Mouse (Mus musculus) neural tube, embryonic 14.5 days (tissue): ENCODE results near the gene Lmna. TPM values are rescaled to one million over a fixed set of nuclear protein-coding genes. Genes with fewer than 3 reads are reported as not detected.

Experiments
- ATAC-seq: fragments of 200-750 bp; cut with Nextera tagmentation; 2 replicates; pipeline ENCODE4 v1.8.0; 2017; ENCODE audit warnings: low read depth, mild to moderate bottlenecking, moderate TSS enrichment, moderate library complexity
- H3K27ac ChIP-seq: fragments of 300-500 bp; sonication (generic); 2 replicates; pipeline ENCODE4 v1.5.1; 2014; ENCODE audit warnings: low read depth, mild to moderate bottlenecking, control low read depth, low read length, moderate library complexity, mixed read lengths
- H3K27me3 ChIP-seq: fragments of 300-500 bp; sonication (generic); 2 replicates; pipeline ENCODE4 v1.6.1; 2014; ENCODE audit warnings: low read length; ENCODE audit not compliant: control insufficient read depth, insufficient read depth
- H3K36me3 ChIP-seq: fragments of 300-500 bp; sonication (generic); 2 replicates; pipeline ENCODE4 v1.6.1; 2014; ENCODE audit warnings: low read length, mixed read lengths; ENCODE audit not compliant: control insufficient read depth, insufficient read depth
- H3K4me1 ChIP-seq: fragments of 300-500 bp; sonication (generic); 2 replicates; pipeline ENCODE4 v1.6.1; 2014; ENCODE audit warnings: low read length; ENCODE audit not compliant: control insufficient read depth, insufficient read depth
- H3K4me2 ChIP-seq: fragments of 300-500 bp; sonication (generic); 2 replicates; pipeline ENCODE4 v1.6.1; 2014; ENCODE audit warnings: mild to moderate bottlenecking, low read depth, low read length, control low read depth
- H3K4me3 ChIP-seq: fragments of 300-500 bp; sonication (generic); 2 replicates; pipeline ENCODE4 v1.5.1; 2014; ENCODE audit warnings: low read depth, low read length, control low read depth, mixed read lengths
- H3K9ac ChIP-seq: fragments of 300-500 bp; sonication (generic); replicated peaks from 2 replicates; pipeline ENCODE4 v1.6.1; 2014; ENCODE audit warnings: low read depth, mild to moderate bottlenecking, control low read depth, low read length, mixed read lengths
- H3K9me3 ChIP-seq: fragments of 300-500 bp; sonication (generic); 2 replicates; pipeline ENCODE4 v1.6.1; 2016; ENCODE audit warnings: low read length; ENCODE audit not compliant: control insufficient read depth
- WGBS: fragments of 180-500 bp; shearing (Covaris S2); extraction: QIAGEN DNeasy Blood & Tissue Kit; methylation state at CpG from one replicate; pipeline ENCODE4 v1.1.7; 2014; 5-methylcytosine and 5-hydroxymethylcytosine counted together
- microRNA counts: library from miRNA; unstranded; fragments of <30 nt; microRNA quantifications from one replicate; lab custom pipeline; 2016
- microRNA-seq: library from miRNA; unstranded; fragments of <30 nt; microRNA quantifications from one replicate; pipeline ENCODE4, GENCODE M21; 2016
- polyA plus RNA-seq: library from polyadenylated mRNA; unstranded; fragments of >200 nt; fragmentation: Nextera tagmentation; extraction: Ambion mirVana; gene quantifications from 2 replicates; pipeline ENCODE4 v1.2.1, GENCODE M21; 2014

Lmna gene
- polyA plus RNA-seq, 1 experiment from 2014 or later = 41.0 TPM

GRCm38 (mm10) chr3:88442488-88442887 lies 67.3 kb downstream of the Lmna start:
- Histone ChIP-seq H3K36me3 (peaks cover 11% of the 10 kb centered on the region), H3K27me3 (no peaks in the 10 kb centered on the region), H3K9me3 (no peaks in the 10 kb centered on the region), H3K4me2 (no peak overlapping the region), H3K4me1 (no peaks in the 10 kb centered on the region), H3K9ac (no peak overlapping the region), H3K27ac (no peak overlapping the region), H3K4me3 (no peak overlapping the region)
- 78% methylated on average over 12 of the region's 12 CpGs for WGBS
- no peak for ATAC-seq

GRCm38 (mm10) chr3:88440500-88441381 lies 69.0 kb downstream of the Lmna start:
- Histone ChIP-seq H3K4me2 (peak overlapping the region; percentile 12; the same call in 1 of the 2 replicates), H3K36me3 (peaks cover 24% of the 10 kb centered on the region)

DNA sequence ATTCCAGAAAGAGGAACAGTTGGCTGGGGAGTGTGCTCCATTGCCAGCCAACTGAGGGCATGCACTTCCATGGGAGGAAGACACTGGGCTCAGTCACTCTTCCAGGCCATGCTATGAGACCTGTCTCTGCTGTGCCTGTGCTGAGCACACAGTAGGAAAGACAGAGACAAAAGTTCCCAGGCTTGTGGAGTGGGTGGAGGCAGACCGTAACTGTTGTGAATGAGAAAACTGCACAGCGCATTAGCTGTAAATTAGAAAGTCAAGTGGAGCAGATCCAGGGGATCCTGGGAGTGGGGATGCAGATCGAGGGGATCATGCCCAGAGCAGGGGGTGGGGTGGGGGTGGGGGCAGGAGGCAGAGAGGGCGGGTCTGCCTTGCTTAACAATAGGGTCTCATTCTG lies 70.2 kb downstream of the Lmna start:
- no peak for ATAC-seq
- H3K4me1 ChIP-seq = no peaks in the 10 kb centered on the region
- no peaks in the 10 kb centered on the region for H3K9me3 ChIP-seq
- no peak overlapping the region for H3K4me2 ChIP-seq
- peaks cover 20% of the 10 kb centered on the region for H3K36me3 ChIP-seq
- no peak overlapping the region for H3K4me3 ChIP-seq
- no peaks in the 10 kb centered on the region for H3K27me3 ChIP-seq
- no peak overlapping the region for H3K27ac ChIP-seq
- WGBS = 29% methylated on average over 4 of the region's 4 CpGs
- no peak overlapping the region for H3K9ac ChIP-seq

More at GRCm38 (mm10) chr3:88440500-88441381, 69.0 kb downstream of the Lmna start:
- no peaks in the 10 kb centered on the region for H3K27me3 ChIP-seq
- no peak overlapping the region for H3K4me3 ChIP-seq
- H3K27ac ChIP-seq = no peak overlapping the region
- no peak overlapping the region for H3K9ac ChIP-seq
- no peaks in the 10 kb centered on the region for H3K9me3 ChIP-seq
- 16% methylated on average over 27 of the region's 27 CpGs for WGBS
- no peak for ATAC-seq
- no peaks in the 10 kb centered on the region for H3K4me1 ChIP-seq

DNA sequence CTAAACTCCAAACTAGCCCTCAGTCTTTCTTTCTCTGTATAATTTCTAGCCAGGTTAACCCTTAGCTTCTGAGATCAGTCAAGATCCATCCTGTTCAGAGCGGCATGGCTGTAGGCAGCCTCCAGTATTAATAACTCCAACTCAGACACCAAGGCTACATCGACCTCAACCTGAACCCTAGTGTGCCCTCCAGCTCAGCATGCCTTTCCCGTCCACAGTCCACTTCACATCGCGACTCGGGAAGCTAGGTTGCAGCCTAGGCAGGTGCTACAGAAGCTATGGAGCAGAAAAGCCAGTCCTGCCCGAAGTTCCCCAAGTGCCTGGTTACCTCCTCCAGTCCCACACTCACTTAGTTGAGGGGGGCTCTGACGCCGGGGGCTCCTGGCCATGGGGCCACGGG lies 72.3 kb downstream of the Lmna start:
- Histone ChIP-seq H3K36me3 (peaks cover 20% of the 10 kb centered on the region), H3K4me3 (no peak overlapping the region), H3K9ac (no peak overlapping the region), H3K9me3 (no peaks in the 10 kb centered on the region), H3K4me1 (no peaks in the 10 kb centered on the region), H3K27me3 (no peaks in the 10 kb centered on the region), H3K27ac (no peak overlapping the region), H3K4me2 (peak overlapping the region; percentile 36; the same call in 1 of the 2 replicates)
- WGBS = 81% methylated on average over 10 of the region's 10 CpGs
- ATAC-seq = no peak

DNA sequence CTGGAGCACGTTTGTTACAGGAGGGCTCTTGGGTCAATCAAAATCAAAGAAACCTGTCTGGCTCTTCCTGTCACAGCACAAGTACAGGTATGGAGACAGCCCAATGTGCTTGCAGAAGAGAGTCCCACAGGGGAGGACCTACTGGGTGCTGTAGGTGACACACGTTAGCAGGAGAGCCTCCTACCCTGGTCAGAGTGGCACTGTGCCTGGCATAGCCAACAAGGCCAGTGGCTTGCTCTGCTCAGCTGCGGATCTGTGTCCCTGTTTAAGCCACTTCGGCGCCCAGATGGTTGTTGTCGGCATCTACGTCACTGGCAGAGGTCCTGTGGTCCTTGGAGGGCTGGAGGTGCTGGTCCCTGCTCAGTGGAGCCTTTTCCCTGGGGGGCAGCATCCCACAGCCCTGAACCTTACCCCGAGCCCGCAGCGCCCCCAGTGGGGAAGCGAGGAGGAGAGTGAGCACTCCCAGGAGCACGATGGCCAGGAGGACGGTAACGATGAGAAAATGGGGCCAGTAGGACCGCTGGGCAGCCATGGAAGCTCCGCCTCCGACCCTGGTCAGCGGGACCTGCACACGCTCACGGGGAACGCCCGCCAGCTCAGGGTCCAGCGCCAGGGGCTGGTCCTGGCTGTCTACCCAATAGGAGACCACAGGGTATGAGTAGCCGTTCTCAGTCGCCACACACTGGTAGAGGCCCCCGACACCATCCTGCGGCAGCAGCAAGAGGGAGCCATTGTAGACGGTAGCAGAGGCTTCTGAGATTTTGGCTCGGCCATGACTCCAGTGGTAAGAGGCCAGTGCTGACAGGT lies 73.2 kb downstream of the Lmna start:
- Histone ChIP-seq H3K4me2 (peak overlapping the region; percentile 36), H3K27ac (no peak overlapping the region)
- WGBS = 10% methylated on average over 29 of the region's 29 CpGs

DNA sequence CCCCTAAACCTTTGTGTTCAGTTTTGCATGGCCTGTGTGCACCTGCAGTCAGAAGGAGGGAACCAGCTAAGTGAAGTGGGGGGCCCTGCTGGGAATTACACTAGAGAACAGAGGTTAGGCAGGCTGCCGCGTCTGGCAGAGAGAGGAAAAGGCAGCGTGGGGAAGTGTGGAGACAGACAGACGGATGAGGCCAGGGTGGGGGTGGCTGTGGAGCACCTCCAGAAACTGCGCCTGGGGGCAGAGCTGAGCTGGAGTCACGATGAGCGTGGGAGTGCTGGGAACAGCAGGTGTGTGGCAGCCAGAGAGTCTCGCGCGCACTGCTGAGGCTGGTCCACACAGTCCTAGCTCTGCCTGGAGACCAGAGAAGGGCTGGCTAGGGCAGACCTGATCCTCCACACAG lies 74.2 kb downstream of the Lmna start:
- no peak overlapping the region for H3K9ac ChIP-seq
- H3K36me3 ChIP-seq = peaks cover 20% of the 10 kb centered on the region
- ATAC-seq = no peak
- H3K4me1 ChIP-seq = no peaks in the 10 kb centered on the region
- H3K27me3 ChIP-seq = no peaks in the 10 kb centered on the region
- 61% methylated on average over 10 of the region's 10 CpGs for WGBS
- no peaks in the 10 kb centered on the region for H3K9me3 ChIP-seq
- no peak overlapping the region for H3K4me2 ChIP-seq
- no peak overlapping the region for H3K4me3 ChIP-seq
- H3K27ac ChIP-seq = no peak overlapping the region

More for the DNA sequence above, 73.2 kb downstream of the Lmna start:
- Histone ChIP-seq H3K4me3 (peak overlapping the region; percentile 4; the same call in 1 of the 2 replicates), H3K9me3 (no peaks in the 10 kb centered on the region), H3K4me1 (no peaks in the 10 kb centered on the region), H3K36me3 (peaks cover 20% of the 10 kb centered on the region), H3K9ac (no peak overlapping the region), H3K27me3 (no peaks in the 10 kb centered on the region)
- peak; percentile 78; the same call in 1 of the 2 replicates for ATAC-seq

MicroRNA genes within 50 kb of the gene (microRNA counts, 519-probe panel; counts per million panel counts)
- microRNA mmu-miR-1905 (lab: Ali Mortazavi, UCI) = not detected

Small RNA genes within 50 kb of the gene (microRNA-seq; reads per million reads assigned to microRNA genes)
- gene Mir1905 (not detected), gene Mir7011 (not detected)

Other genes starting within 250 kb of the Lmna start
- gene Gm38392, start 222.7 kb downstream of the Lmna start, polyA plus RNA-seq = 0.72 TPM in 1 of 2 replicates, not detected in the other
- 8.1 and 9.0 TPM in 2 replicates for gene Tsacc, start 213.0 kb downstream of the Lmna start, polyA plus RNA-seq
- 427 and 462 TPM in 2 replicates for gene Cct3, start 212.8 kb downstream of the Lmna start, polyA plus RNA-seq
- 65.0 and 76.4 TPM in 2 replicates for gene Glmp, start 184.9 kb downstream of the Lmna start, polyA plus RNA-seq
- 0.90 and 0.99 TPM in 2 replicates for gene Tmem79, start 173.8 kb downstream of the Lmna start, polyA plus RNA-seq
- gene Smg5, start 173.7 kb downstream of the Lmna start, polyA plus RNA-seq = 47.6 and 49.0 TPM in 2 replicates
- gene Paqr6, start 145.4 kb downstream of the Lmna start, polyA plus RNA-seq = 0.35 and 1.6 TPM in 2 replicates
- 0.28 TPM in 1 of 2 replicates, not detected in the other for gene Bglap3, start 137.2 kb downstream of the Lmna start, polyA plus RNA-seq
- gene Bglap2, start 131.3 kb downstream of the Lmna start, polyA plus RNA-seq = not detected in 2 replicates
- not detected in 2 replicates for gene Bglap, start 125.5 kb downstream of the Lmna start, polyA plus RNA-seq
- 19.3 and 22.2 TPM in 2 replicates for gene Pmf1, start 99.6 kb downstream of the Lmna start, polyA plus RNA-seq
- 40.8 and 42.5 TPM in 2 replicates for gene Slc25a44, start 84.8 kb downstream of the Lmna start, polyA plus RNA-seq
- 20.8 and 21.5 TPM in 2 replicates for gene Sema4a, start 48.8 kb downstream of the Lmna start, polyA plus RNA-seq
- gene Mex3a, start 22.4 kb upstream of the Lmna start, polyA plus RNA-seq = 34.0 and 35.3 TPM in 2 replicates
- not detected in 2 replicates for gene Rab25, start 38.3 kb upstream of the Lmna start, polyA plus RNA-seq
- gene Lamtor2, start 43.1 kb upstream of the Lmna start, polyA plus RNA-seq = 97.0 and 106 TPM in 2 replicates
- gene Ubqln4, start 43.8 kb upstream of the Lmna start, polyA plus RNA-seq = 43.5 and 44.1 TPM in 2 replicates
- 127 and 143 TPM in 2 replicates for gene Ssr2, start 65.9 kb upstream of the Lmna start, polyA plus RNA-seq
- gene Arhgef2, start 96.0 kb upstream of the Lmna start, polyA plus RNA-seq = 137 and 145 TPM in 2 replicates
- not detected in 2 replicates for gene Rxfp4, start 143.2 kb upstream of the Lmna start, polyA plus RNA-seq
- 86.4 and 97.4 TPM in 2 replicates for gene Khdc4, start 175.8 kb upstream of the Lmna start, polyA plus RNA-seq
- gene Rit1, start 206.9 kb upstream of the Lmna start, polyA plus RNA-seq = 60.1 and 62.1 TPM in 2 replicates